Mouse (Mus musculus) brain, adult 2 months (tissue): ENCODE results near the gene Abcg5.

Experiments
- DNase-seq: peaks from one replicate; pipeline ENCODE4 v3.0.0; 2011; ENCODE audit warnings: low read depth, low spot score

The Abcg5 gene

GRCm38 (mm10) chr17:84685286-84685685 is 2.5 kb upstream of the Abcg5 start:
- no peak for DNase-seq

- DNase-seq: no peak
Measured at GRCm38 (mm10) chr17:84684284-84684683, 1.5 kb upstream of the Abcg5 start.

DNA sequence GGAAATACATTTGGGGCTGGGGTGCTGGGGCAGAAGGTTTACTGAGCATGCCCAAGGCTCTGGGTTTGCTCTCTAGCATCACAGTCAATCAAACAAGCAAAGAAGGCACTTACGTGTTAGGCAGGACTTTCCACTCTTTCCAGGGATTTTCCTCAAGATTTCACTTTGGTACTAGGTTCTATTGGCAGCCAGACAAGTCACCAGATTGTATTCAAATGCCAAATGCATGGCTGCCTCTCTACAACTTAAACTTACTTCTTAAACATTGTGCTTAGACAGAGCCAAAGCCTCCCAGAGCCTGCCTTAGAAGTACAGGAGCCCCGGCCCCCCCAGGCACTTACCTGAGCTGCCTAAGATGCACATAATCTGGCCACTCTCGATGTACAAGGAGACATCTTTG is 1.1 kb downstream of the Abcg5 start:
- peak; percentile 71 for DNase-seq

DNA sequence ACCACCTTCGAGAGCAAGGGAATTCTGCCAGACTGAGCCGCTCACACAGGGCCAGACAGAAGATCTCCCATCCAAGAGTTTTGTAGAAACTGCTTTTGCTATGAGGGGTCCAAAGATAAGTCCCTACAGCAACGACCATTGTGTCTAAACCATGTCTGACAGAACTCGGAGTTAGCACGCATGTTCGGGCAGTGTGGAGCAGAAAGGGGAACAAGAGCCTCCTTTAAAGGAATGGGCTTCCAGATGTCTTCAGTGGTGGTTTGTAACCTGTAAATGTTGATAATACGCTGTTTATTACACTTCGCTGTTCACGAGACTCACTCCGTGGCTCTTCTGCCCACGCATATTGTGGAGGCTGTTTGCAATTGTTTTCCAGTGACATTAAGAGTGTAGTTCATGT is 5.2 kb downstream of the Abcg5 start:
- no peak for DNase-seq

- no peak for DNase-seq
Measured at GRCm38 (mm10) chr17:84675951-84676366, 6.9 kb downstream of the Abcg5 start, which contains the start of gene Abcg8. Gene Abcg8 (plus strand): TSS chr17:84676302.

DNA sequence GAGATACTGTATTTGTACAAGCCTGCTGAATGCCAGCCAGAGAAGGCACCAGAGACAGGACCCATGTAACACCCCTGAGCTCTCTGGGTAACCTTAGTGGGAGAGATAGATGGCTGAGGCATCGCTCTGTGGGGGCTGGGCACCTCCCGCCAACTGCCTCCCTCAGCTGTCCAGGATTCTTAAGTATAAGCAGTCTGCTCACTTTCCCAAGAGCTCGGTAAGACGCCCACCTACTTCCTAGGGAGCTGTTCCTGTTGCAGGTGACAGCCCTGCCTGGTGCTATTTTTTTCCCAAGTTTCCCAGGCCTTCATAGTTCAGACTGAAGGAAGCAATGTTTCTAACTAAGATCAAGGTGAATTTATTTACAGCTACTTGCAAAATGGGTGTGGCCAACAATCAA is 7.6 kb downstream of the Abcg5 start:
- peak; percentile 61 for DNase-seq

DNA sequence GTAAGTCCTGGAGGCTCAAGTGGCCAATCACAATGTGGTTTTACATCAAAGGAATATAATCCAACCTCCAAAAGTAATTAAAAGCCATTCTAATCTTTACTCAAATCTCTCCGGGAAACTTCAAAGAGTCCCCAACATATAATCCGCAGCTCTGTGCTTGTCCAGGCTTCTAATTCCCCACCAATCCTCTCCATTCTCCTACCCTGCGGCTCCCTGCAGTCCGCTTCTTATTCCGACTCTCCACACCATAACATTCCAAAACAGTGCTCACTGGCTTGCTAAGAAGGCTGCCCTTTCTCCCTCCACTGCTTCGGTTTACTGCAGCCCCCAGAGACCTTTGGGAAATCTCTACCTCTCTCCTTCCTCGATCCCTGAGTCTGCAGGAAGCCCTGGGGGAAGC is 8.8 kb downstream of the Abcg5 start:
- DNase-seq: no peak

DNA sequence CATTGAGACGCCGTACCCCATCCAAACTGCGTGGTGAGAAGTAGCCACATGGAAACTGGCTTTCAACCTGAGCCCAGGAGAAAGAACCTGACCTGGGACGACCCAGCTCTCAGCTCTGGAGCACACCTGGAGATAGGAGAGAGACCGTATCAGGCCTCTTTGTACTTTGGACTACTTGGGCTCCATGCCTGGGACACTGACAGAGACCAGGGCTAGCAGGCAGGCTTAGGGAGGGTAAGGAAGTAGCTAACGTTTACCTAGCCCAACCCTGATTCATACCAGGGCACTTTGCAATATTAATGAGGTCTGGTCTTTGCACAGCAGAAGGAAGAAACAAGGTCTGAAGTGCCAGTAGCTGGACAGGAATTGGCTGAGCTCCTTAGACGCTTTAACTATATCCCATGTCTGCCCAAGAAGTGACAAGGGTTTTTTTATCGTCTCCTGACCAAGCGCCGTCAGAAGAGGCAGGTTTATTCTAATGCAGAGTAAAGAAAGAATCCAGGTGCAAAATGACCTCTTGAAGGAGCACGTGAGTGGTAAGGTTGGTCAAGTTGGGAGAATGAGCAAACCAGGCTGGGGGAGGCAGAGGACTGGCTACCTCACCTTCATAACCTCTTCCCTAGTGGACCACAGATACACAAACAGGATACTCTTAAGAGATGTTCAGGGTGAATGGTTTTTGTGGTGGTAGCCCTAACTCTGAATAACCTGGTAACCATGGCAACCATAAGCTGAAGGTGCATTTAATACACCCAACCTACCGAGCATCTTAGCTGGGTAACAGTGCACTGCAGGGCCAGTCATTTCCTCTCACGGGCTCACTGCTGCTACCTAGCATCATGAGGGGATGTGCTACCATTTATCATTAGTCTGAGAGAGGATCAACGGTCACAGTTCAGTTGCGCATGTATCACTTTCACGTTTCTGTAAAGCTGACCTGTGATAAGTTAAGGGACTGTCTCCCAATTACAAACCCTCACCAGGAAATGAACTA is 10.1 kb downstream of the Abcg5 start:
- no peak for DNase-seq

DNA sequence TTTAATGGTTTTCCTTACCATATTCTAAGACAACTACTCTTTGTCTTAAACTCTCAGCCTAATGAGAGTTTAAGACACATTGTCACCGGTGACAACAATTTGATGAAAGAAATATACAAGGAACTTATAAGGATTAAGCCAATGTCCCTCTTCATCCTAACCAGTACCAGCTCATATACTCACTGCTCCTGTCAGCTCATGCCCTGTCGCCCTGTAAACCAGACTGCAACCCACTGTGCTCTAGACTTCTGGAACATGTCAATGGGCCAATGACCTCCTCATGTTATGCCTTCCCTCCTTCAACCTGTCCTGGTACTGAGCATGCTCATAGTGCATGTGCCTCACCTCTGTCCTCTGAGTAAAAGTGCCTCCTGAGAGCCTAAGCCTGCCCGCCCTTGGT is 15.0 kb downstream of the Abcg5 start:
- no peak for DNase-seq

- no peak for DNase-seq
Measured at GRCm38 (mm10) chr17:84665691-84666090, 17.1 kb downstream of the Abcg5 start.

GRCm38 (mm10) chr17:84665053-84665452 is 17.8 kb downstream of the Abcg5 start:
- DNase-seq: no peak

DNA sequence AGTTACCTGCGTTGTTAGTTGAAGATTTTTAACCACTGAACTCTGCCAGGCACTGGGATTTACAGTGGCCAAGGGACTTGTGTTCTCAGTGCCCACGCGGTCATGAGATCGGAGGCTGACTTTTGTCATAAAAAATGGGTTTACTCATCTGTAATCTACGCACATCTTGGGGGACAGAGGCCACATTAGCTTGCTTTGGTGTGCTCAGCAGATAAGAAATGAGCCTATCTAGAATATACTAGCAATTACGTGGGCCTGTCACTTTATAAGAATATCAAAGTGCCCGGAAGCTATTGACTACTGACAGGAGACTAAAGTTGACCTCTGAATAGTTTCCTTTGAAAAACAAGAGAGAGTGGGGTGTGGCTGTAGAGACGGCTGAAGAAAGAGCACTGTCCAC is 23.9 kb downstream of the Abcg5 start:
- DNase-seq: no peak

GRCm38 (mm10) chr17:84658195-84658594 is 24.6 kb downstream of the Abcg5 start:
- DNase-seq: no peak

DNA sequence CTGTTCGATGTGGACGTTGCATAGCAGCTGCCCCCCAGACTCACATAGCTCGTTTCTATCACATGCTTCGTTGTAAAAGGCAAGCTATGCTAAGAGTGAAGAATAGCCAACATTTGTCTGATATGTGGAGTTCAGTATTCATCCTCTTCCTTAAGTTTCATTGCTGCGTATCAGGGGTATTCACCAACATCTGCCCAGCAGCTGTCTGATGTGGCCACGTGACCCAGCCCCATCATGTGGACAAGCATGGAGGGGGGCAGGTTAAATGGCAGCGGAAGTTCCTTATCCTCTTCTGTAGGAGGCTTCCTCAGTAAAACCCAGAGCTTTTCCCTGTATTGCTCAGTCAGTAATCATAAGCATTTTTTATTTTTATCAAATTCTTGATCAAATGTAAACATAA is 25.0 kb downstream of the Abcg5 start:
- no peak for DNase-seq

DNA sequence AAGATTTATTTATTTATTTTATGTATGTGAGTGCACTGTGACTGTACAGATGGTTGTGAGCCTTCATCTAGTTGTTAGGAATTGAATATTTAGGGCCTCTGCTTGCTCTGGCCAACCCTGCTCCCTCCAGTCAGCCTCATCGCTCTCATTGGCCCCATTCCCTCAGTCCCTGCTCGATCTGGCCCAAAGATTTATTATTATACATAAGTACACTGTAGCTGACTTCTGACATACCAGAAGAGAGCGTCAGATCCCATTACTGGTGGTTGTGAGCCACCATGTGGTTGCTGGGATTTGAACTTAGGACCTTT is 25.4 kb downstream of the Abcg5 start:
- no peak for DNase-seq

DNA sequence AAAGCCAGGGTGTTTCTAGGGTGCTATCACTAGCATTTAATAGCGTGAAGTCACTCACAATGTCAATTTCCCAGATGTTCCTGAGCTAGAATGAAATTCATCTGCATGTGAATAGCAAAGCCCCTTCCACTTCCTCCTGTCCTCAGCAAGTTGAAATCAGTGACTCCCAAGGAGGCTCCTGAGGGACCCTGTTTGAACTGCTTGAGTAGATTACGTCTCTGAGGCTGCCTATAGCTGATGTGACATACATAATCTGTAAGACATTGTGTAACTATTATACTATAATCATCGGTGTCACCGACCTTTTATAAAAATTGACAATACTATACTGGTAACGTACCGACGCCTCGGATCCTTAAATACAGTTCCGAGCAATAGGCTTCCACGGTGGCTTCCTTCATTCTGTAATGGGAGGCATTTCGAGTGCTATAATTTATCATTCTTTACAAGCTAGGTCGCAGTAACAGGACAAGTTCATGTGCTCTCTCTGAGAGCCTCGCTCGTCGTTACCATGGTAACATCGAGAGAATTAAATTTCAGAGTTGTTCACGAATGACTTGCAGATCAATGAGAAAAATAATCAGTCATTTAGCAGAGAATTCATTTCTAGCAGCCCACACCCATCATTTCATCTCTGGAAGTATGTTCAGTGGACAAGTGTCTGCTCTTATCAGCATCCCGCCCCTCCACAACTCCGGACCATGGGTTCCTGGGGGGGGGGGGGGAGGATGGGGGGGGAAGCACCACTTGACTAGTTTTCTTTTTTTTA is 26.0 kb downstream of the Abcg5 start:
- peak; percentile 49 for DNase-seq

DNA sequence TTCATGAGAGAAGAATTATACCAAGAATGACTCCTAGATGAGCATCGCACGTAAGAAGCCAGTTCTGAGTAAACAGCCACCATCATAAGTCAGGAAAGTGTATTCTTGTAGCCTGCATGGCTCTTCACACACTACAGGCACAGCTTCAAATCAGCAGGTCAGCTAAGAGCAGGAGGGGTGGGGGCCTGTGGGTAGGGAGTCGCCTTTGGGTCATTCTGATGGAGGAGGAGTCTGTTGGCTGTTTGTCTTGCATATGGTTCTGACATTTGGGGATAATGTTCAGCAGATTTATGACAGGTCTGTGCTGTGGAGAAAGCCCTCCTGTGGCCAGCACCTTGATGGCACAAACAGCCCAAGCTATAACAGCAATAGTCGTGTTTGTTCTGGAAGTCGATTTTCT is 26.6 kb downstream of the Abcg5 start:
- no peak for DNase-seq

GRCm38 (mm10) chr17:84653544-84653943 is 29.3 kb downstream of the Abcg5 start:
- no peak for DNase-seq

DNA sequence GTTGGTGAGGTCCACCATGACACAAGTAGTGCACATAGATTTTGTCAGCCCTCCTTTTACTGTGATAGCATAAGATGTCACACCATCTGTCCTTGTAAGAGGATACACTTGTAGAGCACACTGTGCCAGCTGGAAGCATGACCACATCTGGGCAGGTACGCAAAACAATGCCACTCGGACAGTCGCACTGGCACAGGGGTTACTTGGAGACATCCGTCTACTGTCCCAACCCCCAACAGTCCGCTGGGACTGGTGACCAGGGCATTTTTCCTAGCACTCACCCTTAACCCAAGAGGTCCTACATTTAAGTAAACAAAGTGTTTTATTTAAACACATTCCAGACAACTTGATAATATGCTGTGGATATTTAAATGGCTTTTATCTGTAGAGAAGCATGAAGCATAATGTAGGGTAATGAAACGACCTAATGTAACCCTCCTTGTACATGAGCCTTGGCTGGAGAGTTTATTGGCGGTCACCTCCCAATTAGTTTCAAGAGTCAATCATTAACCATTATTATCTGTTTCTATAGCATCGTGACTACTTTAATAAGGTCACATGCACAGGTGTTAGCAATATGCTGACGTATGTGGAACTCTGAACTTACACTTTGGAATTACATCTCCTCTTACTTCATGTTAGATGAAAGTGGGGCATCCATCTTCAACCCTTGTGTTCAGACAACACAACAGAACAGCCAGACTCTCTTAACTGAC is 32.4 kb downstream of the Abcg5 start:
- no peak for DNase-seq

DNA sequence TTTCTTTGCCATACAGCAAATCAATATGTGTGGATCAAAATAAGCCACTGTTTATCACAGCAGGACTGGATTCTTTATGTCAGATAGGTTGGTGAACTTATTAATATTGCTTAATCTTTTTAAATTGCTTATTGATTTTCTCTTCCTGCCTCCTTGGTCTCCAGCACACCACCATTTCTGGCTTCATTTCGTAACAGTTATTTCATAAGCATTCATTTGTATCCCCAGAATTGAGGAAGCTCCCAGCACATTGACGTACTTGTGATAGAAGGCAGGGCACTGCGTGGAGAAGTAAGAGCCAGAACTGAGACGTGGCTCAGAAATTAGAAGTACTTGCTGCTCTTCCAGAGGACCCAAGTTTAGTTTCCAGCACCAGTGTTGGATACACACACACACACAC is 35.2 kb downstream of the Abcg5 start:
- DNase-seq: no peak

DNA sequence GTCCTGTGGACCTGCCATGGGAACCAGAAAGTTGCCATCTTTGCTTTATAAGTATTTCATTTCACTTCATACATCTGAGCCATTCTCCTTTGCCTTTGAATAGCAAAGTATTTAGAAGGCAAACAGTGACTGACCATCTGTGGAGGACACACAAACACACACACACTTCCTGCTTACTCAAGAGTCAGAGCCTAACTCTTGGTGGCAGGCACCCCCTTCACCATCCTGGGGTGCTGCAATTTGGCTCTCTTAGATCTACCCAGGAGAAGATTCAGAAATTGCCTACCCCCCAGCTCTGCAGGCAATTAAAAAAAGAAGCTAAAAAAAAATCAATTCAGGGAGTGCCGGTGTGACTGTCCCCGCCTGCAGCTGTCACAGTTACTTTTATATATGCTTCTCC is 36.3 kb downstream of the Abcg5 start:
- peak; percentile 44 for DNase-seq

GRCm38 (mm10) chr17:84645894-84646293 is 36.9 kb downstream of the Abcg5 start:
- no peak for DNase-seq
